Mouse (Mus musculus): ENCODE results near the gene Maf. TPM values are rescaled to one million over a fixed set of nuclear protein-coding genes. Genes with fewer than 3 reads are reported as not detected.

Gene Maf
- polyA plus RNA-seq, 1 experiment = 16.7 TPM

DNA sequence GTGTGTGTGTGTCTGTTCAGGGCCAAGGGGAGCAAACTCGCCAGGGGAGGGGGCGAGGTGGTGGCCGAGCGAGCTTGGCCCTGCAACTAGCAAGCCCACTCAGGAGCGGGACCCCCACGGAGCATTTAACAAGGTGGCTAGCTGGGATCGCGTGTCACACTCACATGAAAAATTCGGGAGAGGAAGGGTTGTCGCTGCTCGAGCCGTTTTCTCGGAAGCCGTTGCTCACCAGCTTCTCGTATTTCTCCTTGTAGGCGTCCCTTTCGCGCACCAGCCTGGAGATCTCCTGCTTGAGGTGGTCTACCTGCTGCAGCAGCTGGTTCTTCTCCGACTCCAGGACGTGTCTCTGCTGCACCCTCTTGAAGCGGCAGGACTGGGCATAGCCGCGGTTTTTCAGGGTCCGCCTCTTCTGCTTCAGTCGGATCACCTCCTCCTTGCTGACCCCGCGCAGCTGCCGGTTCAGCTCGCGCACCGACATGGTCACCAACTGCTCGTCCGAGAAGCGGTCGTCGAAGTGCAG lies 1.9 kb downstream of the Maf start:
- peak; percentile 47 for DNase-seq (ENCODE audit: low spot score)

DNA sequence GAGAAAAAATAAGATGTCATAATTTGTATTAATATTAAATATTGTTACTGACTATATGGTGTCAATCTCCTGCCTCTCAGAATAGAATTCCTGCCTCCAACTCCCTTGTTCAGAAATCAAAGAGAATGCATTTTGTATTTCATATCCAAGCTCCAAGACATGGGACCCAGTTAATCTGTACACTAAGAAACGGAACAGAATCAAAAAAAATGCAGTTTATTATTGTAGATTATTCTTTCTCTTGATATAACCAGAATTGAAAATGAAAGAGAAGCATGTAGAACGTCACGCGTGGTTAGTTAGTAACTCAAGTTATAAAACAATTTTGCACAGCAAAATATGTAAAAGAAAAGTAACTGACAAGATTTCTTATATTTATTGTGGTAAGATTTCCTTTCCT lies 4.5 kb downstream of the Maf start:
- DNase-seq (ENCODE audit: low spot score) = no peak

DNA sequence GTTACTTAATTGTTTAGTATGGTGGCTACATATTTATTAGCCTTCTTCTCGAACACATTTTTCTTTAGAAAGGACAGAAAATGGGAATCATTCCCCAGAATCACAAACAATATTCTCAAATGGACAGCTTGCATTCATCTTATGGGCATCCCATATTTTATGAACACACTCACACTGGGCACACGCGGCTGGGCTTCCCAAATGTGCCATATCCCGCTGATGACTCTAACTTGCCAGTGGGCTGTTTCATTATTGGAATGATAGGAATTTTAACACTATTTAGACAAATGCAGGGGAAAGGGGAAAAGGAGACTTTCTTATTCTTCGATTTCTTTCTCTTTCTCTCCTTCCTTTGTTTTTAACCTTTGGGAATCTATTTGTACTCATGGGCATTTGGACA lies 6.6 kb downstream of the Maf start:
- DNase-seq (ENCODE audit: low spot score) = no peak

DNA sequence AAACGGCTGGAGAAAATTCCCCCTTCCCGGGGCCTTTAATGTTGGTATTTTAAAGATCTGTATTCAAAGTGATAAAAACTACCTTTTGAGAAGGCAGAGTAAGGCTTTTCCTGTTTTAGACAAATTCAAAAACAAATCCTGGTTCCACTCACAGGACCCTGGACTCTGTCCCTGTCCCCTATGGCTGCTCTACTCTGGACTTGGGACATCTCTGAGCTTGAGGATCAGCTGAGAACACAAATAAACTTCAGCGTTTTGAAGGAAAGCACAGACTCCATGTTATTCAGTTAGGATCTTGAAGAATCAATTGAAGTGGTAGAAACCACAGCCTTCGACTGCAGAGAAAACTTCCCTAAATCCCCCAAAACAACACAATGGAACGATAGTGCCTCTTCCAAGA lies 8.4 kb downstream of the Maf start:
- DNase-seq (ENCODE audit: low spot score) = no peak

DNA sequence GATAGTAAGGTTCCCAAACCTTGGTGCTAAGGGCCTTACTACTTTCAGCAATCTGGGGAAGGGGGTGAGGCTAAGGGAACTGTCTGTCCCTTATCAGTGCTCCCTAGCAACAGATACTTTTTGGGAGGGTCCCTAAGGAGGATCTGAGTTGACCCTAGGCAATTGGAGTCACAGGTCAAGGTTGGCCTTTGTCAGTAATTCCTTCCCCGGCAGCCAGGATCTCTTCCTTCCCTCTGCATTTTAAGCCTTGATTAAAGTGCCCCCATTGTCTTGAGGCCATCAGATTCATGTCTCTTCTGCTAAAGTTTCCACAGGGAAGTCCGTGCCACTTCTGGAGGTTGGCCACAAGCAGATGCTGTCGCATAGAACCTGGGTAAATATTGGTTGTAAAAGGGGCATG lies 10.2 kb downstream of the Maf start:
- DNase-seq (ENCODE audit: low spot score) = no peak

DNA sequence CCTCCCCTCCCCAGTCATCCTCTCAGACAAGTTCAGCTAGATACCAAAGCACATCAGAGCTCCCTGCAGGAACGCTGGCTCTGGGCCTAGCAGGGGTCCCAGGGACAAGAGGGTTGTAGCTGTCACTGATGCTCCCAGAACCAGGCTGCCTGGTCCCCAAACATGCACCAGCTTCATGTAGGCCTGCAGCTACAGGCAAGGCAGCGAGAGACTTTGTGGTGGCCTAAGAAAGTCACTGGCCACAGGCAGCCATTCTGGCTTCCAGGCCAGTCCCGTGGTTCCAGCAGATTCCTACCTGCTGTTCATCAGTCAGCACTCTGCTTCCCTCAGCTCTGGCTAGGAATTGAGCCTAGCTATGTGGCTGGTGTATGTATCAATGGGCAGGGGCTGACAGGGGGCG lies 10.9 kb downstream of the Maf start:
- no peak for DNase-seq (ENCODE audit: low spot score)

DNA sequence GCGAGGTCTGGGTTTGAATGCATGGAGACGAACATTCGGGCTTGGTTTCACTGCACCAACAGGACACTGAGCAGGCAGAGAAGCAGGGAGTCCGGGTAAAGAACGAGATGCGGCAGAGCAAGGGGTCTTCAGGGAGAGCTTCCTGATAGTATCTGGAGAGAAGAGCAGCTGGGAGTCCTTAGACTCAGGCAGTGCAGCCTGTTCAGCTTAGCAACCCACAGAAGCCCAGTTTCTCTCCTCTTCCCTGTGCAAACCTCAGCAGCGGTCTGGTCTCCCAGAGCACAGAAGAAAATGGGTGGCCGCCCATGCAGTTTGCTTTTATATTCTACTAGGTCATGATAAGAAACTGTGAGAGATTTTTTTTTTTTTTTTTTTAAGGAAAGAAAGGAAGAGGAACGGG lies 20.2 kb downstream of the Maf start:
- DNase-seq (ENCODE audit: low spot score) = no peak

DNA sequence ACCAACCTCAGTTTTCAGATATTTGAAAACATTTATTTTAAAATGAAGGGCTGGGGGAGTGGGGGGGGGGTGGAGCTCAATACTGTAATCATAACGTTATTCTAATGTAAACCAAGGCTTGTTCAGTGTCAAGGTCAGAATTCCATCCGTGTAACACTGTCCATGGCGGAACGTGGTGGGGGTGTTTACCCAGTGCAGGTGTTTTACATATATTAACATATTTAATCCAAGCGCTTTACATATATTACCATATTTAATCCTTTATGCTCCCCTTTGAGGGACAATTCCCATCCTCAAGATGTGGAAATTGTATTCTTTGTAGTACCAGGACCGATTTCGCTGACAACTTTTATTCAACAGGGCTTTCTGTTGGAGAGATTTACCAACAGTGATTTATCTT lies 24.3 kb downstream of the Maf start:
- DNase-seq (ENCODE audit: low spot score) = no peak

DNA sequence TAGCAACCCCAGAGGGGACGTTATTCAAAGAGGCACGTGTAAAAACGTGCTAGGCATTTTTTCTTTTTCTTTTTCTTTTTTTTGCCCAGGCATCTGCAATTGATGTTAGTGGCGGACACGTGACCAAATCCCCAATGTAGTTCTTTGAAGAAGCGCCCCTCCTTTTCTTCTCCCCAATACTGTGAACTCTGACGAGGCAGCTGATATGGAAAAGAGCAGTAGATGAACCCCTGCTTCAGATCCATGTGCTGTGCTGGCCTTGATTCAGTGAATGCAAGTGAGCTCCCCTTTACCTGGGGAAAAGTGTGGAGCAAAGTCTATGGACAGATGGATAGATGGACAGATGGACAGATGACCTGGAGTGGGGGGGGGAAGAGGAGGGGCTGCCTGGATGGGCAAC lies 28.1 kb downstream of the Maf start:
- DNase-seq (ENCODE audit: low spot score) = no peak

DNA sequence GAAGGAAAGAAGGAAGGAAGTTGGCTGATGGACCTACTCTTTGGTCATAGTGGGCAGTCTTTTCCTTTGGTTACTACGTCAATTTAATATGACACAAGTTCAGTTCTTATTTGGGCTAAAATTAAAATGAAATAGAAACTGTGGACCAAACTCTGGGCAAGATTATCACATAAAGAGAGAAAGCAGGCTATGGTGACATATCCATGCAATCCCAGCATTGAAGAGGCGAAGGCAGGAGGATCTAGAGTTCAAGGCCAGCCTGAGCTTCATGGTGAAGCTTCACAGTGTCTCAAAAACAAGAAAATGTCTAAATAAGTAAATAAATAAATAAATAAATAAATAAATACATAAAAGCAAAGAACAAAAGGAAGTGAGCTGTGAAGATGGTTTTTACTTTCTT lies 42.7 kb downstream of the Maf start:
- no peak for DNase-seq (ENCODE audit: low spot score)

DNA sequence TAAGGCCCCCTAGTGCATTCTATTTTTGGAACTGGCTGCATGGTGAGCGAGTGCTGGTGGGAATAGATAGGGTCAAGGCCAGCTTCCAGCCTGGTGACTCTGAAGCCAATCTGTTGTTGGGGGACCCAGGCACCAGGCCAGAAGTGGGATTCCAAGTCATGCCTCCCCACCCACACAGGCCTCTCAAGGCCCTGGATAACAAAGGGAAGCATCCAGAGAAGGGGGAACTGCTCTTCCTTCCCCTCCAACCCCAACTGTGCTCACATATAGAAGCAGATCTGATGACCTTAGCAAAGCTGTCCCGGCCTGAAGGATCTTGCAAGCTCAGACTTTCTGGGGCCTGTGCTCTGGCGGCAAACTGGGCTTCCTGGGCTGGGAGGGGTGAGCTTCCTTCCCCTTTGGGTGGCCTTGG lies 57.5 kb downstream of the Maf start:
- no peak for DNase-seq (ENCODE audit: low spot score)

DNA sequence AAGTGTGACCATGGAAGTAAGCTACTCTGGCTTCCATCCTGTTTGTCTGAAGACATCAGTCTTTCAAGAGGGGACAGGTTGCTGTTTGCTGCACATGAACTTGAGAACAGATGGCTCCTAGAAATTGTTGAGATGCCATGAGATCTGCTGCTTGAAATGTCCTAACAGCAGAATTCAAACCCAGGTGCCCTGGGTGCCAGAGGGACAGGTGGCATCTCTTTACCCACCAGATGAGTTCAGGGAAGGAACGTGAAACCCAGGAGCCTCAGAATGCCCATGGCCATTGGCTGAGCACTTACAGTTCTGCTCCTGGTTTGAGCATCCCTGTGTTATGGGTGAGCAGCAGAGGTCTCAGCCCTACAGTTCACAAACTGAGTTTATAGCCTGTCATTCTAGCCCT lies 62.5 kb downstream of the Maf start:
- no peak for DNase-seq (ENCODE audit: low spot score)

DNA sequence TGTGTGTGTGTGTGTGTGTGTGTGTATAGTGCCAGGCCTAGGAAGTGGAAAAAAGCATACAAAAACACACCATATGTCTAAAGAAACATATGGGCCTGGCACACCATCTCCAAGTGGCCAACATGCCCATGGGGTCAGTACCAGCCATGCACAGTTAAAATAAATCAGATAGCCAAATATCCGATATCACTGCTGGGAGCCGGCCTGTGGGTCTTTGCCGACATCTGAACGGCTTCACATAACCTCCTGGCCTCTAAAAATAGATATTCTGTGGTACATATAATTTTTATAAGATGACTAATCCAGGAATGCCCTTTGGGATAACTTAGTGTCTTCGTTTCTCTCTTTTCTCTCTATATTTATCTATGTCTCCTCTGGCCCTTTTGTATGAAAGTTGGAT lies 65.7 kb downstream of the Maf start:
- no peak for DNase-seq (ENCODE audit: low spot score)

DNA sequence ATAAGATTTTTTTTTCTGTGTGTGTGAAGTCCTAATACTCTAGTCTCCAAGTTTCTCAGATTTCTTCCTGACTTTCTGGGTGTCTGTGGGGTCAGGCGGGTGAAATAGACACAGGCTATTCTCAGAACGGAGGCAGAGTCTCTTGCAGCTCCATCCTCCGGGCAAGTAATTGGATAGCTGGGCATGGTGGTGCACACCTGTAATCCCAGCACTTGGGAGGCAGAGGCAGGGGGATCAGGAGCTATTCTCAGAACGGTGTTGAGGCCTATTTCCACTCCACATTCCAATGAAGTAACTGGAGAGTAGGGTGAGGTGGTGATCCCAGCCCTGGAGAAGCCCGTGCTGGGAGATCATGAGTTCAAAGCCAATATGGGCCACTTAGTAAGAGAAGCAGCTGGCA lies 67.6 kb downstream of the Maf start:
- DNase-seq (ENCODE audit: low spot score) = no peak

DNA sequence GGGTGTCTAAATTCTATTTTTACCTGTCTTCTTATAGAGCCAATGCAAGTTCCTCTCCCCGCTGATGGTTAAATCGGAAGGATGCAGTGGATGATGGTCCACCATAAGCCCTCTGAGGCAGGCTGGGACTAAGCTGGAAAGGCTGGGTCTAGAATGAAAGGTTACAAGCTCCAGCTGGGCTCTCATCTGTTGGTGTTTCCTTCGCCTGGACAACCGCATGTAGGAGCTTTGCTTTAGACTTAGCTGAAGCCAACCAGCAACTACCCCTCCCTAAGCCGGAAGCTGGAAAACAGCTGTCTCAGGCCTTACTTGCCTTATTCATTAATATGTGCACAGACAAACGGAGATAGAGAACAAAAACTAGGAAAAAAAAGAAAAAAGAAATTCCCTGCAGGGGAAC lies 70.8 kb downstream of the Maf start:
- no peak for DNase-seq (ENCODE audit: low spot score)
